Comparison of ENCODE assay signal across 16 mouse cellular contexts in genomic region chr19:43463546-43464293, GRCm38 (mm10). TPM values are rescaled to one million over a fixed set of nuclear protein-coding genes. Genes with fewer than 3 reads are reported as not detected.
DNase-seq lines count a peak whose midpoint lies in the region; ATAC-seq and TF ChIP-seq lines count a peak whose summit lies in the region.
"Had no signal": no experiment of that assay in that cellular context is flagged by ENCODE, and none has a peak within 500 bp of the region (broad histone marks: within the 10 kb centered on the region; RNA-seq: fewer than 3 reads in every experiment).

No protein-coding gene starts in this region.

- peak; percentile 61 for DNase-seq in heart, adult 11 months
- DNase-seq in heart, embryonic 10.5 days (ENCODE audit: low spot score), result no peak
- peak; percentile 51 for DNase-seq in kidney, adult 18-20 months
- DNase-seq in kidney, postnatal 10 days, result peak; percentile 39
- DNase-seq in liver, postnatal 0 days, result no peak
- DNase-seq in layer of hippocampus, adult 9-11 months, result no peak
- DNase-seq in cerebellum, postnatal 36 days, result no peak
- DNase-seq: cerebellum, postnatal 10 days; heart, postnatal 36 days had no signal

- H3K4me1 ChIP-seq in heart, embryonic 10.5 days, result no peaks in the 10 kb centered on the region
- H3K4me1 ChIP-seq in liver, postnatal 0 days (ENCODE audit: insufficient read depth), result no peaks in the 10 kb centered on the region
- H3K4me1 ChIP-seq: heart, embryonic 13.5 days; limb, embryonic 12.5 days had no signal

- H3K27ac ChIP-seq in heart, embryonic 10.5 days, result no peak overlapping the region
- H3K27ac ChIP-seq in liver, postnatal 0 days (ENCODE audit: low read depth), result peak overlapping the region; percentile 76
- H3K27ac ChIP-seq: heart, embryonic 13.5 days; layer of hippocampus, adult 2 months; left cerebral cortex, adult 2 months; limb, embryonic 12.5 days had no signal

- TF ChIP-seq EP300 in liver, postnatal 0 days (IDR thresholded peaks at IDR 0.05; ENCODE audit: low read depth), result no peak

- H3K4me3 ChIP-seq in heart, embryonic 10.5 days, result no peak overlapping the region
- no peak overlapping the region for H3K4me3 ChIP-seq in liver, postnatal 0 days (ENCODE audit: low read depth, low read length)
- H3K4me3 ChIP-seq: heart, embryonic 13.5 days; layer of hippocampus, adult 2 months; left cerebral cortex, adult 2 months; limb, embryonic 12.5 days had no signal

- no peaks in the 10 kb centered on the region; the same call in 1 of the 2 replicates for H3K27me3 ChIP-seq in heart, embryonic 10.5 days (ENCODE audit: insufficient read depth, poor library complexity, severe bottlenecking)
- no peaks in the 10 kb centered on the region for H3K27me3 ChIP-seq in liver, postnatal 0 days (ENCODE audit: insufficient read depth, low read length)
- H3K27me3 ChIP-seq: limb, embryonic 12.5 days had no signal

- H3K4me2 ChIP-seq in liver, postnatal 0 days (ENCODE audit: low read depth, low read length), result no peak overlapping the region; the same call in 1 of the 2 replicates
- H3K4me2 ChIP-seq: heart, embryonic 13.5 days; limb, embryonic 12.5 days had no signal

- no peak overlapping the region for H3K9ac ChIP-seq in liver, postnatal 0 days (replicated peaks)
- H3K9ac ChIP-seq: heart, embryonic 13.5 days; limb, embryonic 12.5 days had no signal

- H3K9me3 ChIP-seq in heart, embryonic 10.5 days, result no peaks in the 10 kb centered on the region
- H3K9me3 ChIP-seq in liver, postnatal 0 days (ENCODE audit: low read length), result no peaks in the 10 kb centered on the region
- H3K9me3 ChIP-seq: heart, embryonic 13.5 days; limb, embryonic 12.5 days had no signal

- 81% methylated on average over 7 of the region's 7 CpGs for WGBS in heart, embryonic 10.5 days
- WGBS in liver, postnatal 0 days (ENCODE audit: insufficient replicate concordance), result 72% methylated on average over 7 of the region's 7 CpGs

- H3K36me3 ChIP-seq in heart, embryonic 10.5 days, result no peaks in the 10 kb centered on the region
- no peaks in the 10 kb centered on the region for H3K36me3 ChIP-seq in liver, postnatal 0 days (replicated peaks; ENCODE audit: insufficient read depth, low read length)
- H3K36me3 ChIP-seq: heart, embryonic 13.5 days; limb, embryonic 12.5 days had no signal

- ATAC-seq in liver, postnatal 0 days, result peak; percentile 99
- no peak for ATAC-seq in inflammation-experienced regulatory T-cells, adult 6 months
- ATAC-seq: hindbrain, embryonic 16.5 days; midbrain, embryonic 16.5 days had no signal

- TF ChIP-seq CTCF in liver, postnatal 0 days (IDR thresholded peaks at IDR 0.05; ENCODE audit: low read depth), result no peak

RNA-seq across cellular contexts. Expression of gene Cnnm1, which starts 23.5 kb away (rescaled TPM):
- polyA plus RNA-seq in heart, embryonic 10.5 days (2016; fragmentation: Nextera tagmentation; extraction: Ambion mirVana), result 0.12 and 0.14 TPM in 2 replicates
- polyA plus RNA-seq in liver, postnatal 0 days (2015; fragmentation: Nextera tagmentation; extraction: Ambion mirVana), result 0.21 and 0.22 TPM in 2 replicates
- polyA plus RNA-seq in inflammation-experienced regulatory T-cells, adult 6 months (2017; shearing (Covaris generic)), result not detected

Comparison
In these comparisons a context has a peak if more than half of its experiments do, and no peak if none do; other contexts are left out.
1. DNase-seq: peak in heart, adult 11 months (single experiment), kidney, adult 18-20 months (single experiment) and kidney, postnatal 10 days (single experiment); none in heart, embryonic 10.5 days (single experiment), liver, postnatal 0 days (single experiment), layer of hippocampus, adult 9-11 months (single experiment) and cerebellum, postnatal 36 days (0 of 2).